Mouse (Mus musculus) cerebellum, adult 11 months (tissue): ENCODE measurements around the gene Arhgap30.

ENCODE experiments used
- DNase-seq: peaks from one replicate; pipeline ENCODE4 v3.0.0; 2022

Arhgap30 gene

GRCm38 (mm10) chr1:171435974-171436373 is 47.2 kb downstream of the Arhgap30 start:
- DNase-seq: no peak

- DNase-seq: peak; percentile 77
Observed at GRCm38 (mm10) chr1:171437264-171438013, 48.7 kb downstream of the Arhgap30 start, which contains the start of gene F11r. F11r (plus strand) TSS chr1:171437535.

- no peak for DNase-seq
Observed at GRCm38 (mm10) chr1:171438014-171438670, 49.4 kb downstream of the Arhgap30 start.

GRCm38 (mm10) chr1:171439072-171439471 is 50.3 kb downstream of the Arhgap30 start:
- DNase-seq: no peak

- no peak for DNase-seq
Observed at GRCm38 (mm10) chr1:171440025-171440725, 51.4 kb downstream of the Arhgap30 start.

- no peak for DNase-seq
Observed at GRCm38 (mm10) chr1:171441466-171442412, 53.0 kb downstream of the Arhgap30 start.

GRCm38 (mm10) chr1:171442413-171442760 is 53.6 kb downstream of the Arhgap30 start:
- no peak for DNase-seq

- DNase-seq: no peak
Observed at GRCm38 (mm10) chr1:171445050-171445449, 56.3 kb downstream of the Arhgap30 start.

- no peak for DNase-seq
Observed at GRCm38 (mm10) chr1:171446854-171447253, 58.1 kb downstream of the Arhgap30 start.

GRCm38 (mm10) chr1:171447692-171448091 is 58.9 kb downstream of the Arhgap30 start:
- DNase-seq: no peak

- DNase-seq: no peak
Observed at GRCm38 (mm10) chr1:171450062-171450461, 61.3 kb downstream of the Arhgap30 start.

- no peak for DNase-seq
Observed at GRCm38 (mm10) chr1:171451001-171451400, 62.2 kb downstream of the Arhgap30 start.

- DNase-seq: no peak
Observed at GRCm38 (mm10) chr1:171452522-171452921, 63.8 kb downstream of the Arhgap30 start.

- no peak for DNase-seq
Observed at GRCm38 (mm10) chr1:171452923-171453322, 64.2 kb downstream of the Arhgap30 start.

- DNase-seq: no peak
Observed at GRCm38 (mm10) chr1:171454926-171455325, 66.2 kb downstream of the Arhgap30 start.

GRCm38 (mm10) chr1:171457568-171457967 is 68.8 kb downstream of the Arhgap30 start:
- no peak for DNase-seq

GRCm38 (mm10) chr1:171459791-171460190 is 71.0 kb downstream of the Arhgap30 start:
- DNase-seq: no peak
